Mouse (Mus musculus): Measurements from ENCODE around the gene Mvb12b. TPM values are rescaled to one million over a fixed set of nuclear protein-coding genes. Genes with fewer than 3 reads are reported as not detected.
A peak's percentile ranks its signal among the peaks of the same experiment; 100 is the strongest.

Gene Mvb12b
- polyA plus RNA-seq, 1 experiment from 2014 or later: 23.7 TPM

GRCm38 (mm10) chr2:33745724-33746123, 142.0 kb downstream of the Mvb12b start:
- no peak overlapping the region for H3K4me3 ChIP-seq
- peaks cover 26% of the 10 kb centered on the region for H3K36me3 ChIP-seq
- H3K9me3 ChIP-seq: no peaks in the 10 kb centered on the region
- no peak overlapping the region for H3K9ac ChIP-seq
- WGBS: 82% methylated on average over 5 of the region's 5 CpGs
- no peak overlapping the region for H3K27ac ChIP-seq
- H3K27me3 ChIP-seq: no peaks in the 10 kb centered on the region
- H3K4me1 ChIP-seq: no peaks in the 10 kb centered on the region
- ATAC-seq (ENCODE audit: insufficient number of reproducible peaks, insufficient read depth, low FRiP score, low TSS enrichment, low read depth): no peak
- no peak overlapping the region for H3K4me2 ChIP-seq

GRCm38 (mm10) chr2:33737128-33737527, 150.6 kb downstream of the Mvb12b start:
- WGBS: 55% methylated on average over 3 of the region's 3 CpGs
- Histone ChIP-seq H3K27ac (0 out of 2 replicates have a peak overlapping the region, but pooled peaks have one; percentile 68), H3K9me3 (no peaks in the 10 kb centered on the region), H3K4me3 (no peak overlapping the region), H3K27me3 (no peaks in the 10 kb centered on the region), H3K4me1 (peaks cover 20% of the 10 kb centered on the region), H3K4me2 (no peak overlapping the region), H3K36me3 (peaks cover 31% of the 10 kb centered on the region), H3K9ac (no peak overlapping the region)
- no peak for ATAC-seq (ENCODE audit: insufficient number of reproducible peaks, insufficient read depth, low FRiP score, low TSS enrichment, low read depth)

GRCm38 (mm10) chr2:33736722-33737121, 151.0 kb downstream of the Mvb12b start:
- H3K9me3 ChIP-seq: no peaks in the 10 kb centered on the region
- ATAC-seq (ENCODE audit: insufficient number of reproducible peaks, insufficient read depth, low FRiP score, low TSS enrichment, low read depth): no peak
- no peak overlapping the region for H3K9ac ChIP-seq
- 7% methylated on average over 2 of the region's 2 CpGs for WGBS
- peaks cover 20% of the 10 kb centered on the region for H3K4me1 ChIP-seq
- peak overlapping the region; percentile 18; the same call in 1 of the 2 replicates for H3K4me2 ChIP-seq
- no peak overlapping the region for H3K4me3 ChIP-seq
- peak overlapping the region; percentile 68; the same call in 1 of the 2 replicates for H3K27ac ChIP-seq
- H3K27me3 ChIP-seq: no peaks in the 10 kb centered on the region
- H3K36me3 ChIP-seq: peaks cover 35% of the 10 kb centered on the region

GRCm38 (mm10) chr2:33734781-33735485, 152.8 kb downstream of the Mvb12b start:
- Histone ChIP-seq H3K4me1 (peaks cover 26% of the 10 kb centered on the region), H3K27me3 (no peaks in the 10 kb centered on the region), H3K9me3 (no peaks in the 10 kb centered on the region), H3K9ac (no peak overlapping the region), H3K4me2 (no peak overlapping the region), H3K4me3 (no peak overlapping the region), H3K27ac (0 out of 2 replicates have a peak overlapping the region, but pooled peaks have one; percentile 33), H3K36me3 (peaks cover 45% of the 10 kb centered on the region)
- ATAC-seq (ENCODE audit: insufficient number of reproducible peaks, insufficient read depth, low FRiP score, low TSS enrichment, low read depth): no peak
- WGBS: 42% methylated on average over 10 of the region's 10 CpGs

- 35% methylated on average over 5 of the region's 5 CpGs for WGBS
- H3K9me3 ChIP-seq: no peaks in the 10 kb centered on the region
- no peak overlapping the region for H3K27ac ChIP-seq
Observed at GRCm38 (mm10) chr2:33729701-33730100, 158.0 kb downstream of the Mvb12b start.

GRCm38 (mm10) chr2:33727199-33727598, 160.5 kb downstream of the Mvb12b start:
- no peaks in the 10 kb centered on the region for H3K9me3 ChIP-seq
- H3K27ac ChIP-seq: no peak overlapping the region
- H3K4me1 ChIP-seq: peaks cover 17% of the 10 kb centered on the region; the same call in 1 of the 2 replicates
- whole genome bisulfite sequencing: 60% methylated on average over 6 of the region's 6 CpGs
- peaks cover 29% of the 10 kb centered on the region for H3K36me3 ChIP-seq
- no peak for ATAC-seq (ENCODE audit: insufficient number of reproducible peaks, insufficient read depth, low FRiP score, low TSS enrichment, low read depth)
- H3K9ac ChIP-seq: no peak overlapping the region
- H3K4me2 ChIP-seq: no peak overlapping the region
- H3K4me3 ChIP-seq: no peak overlapping the region
- no peaks in the 10 kb centered on the region for H3K27me3 ChIP-seq

More at GRCm38 (mm10) chr2:33729701-33730100, 158.0 kb downstream of the Mvb12b start:
- Histone ChIP-seq H3K36me3 (peaks cover 39% of the 10 kb centered on the region), H3K4me3 (no peak overlapping the region), H3K4me2 (no peak overlapping the region), H3K9ac (no peak overlapping the region; the same call in 1 of the 2 replicates), H3K27me3 (no peaks in the 10 kb centered on the region), H3K4me1 (peaks cover 17% of the 10 kb centered on the region; the same call in 1 of the 2 replicates)
- ATAC-seq (ENCODE audit: insufficient number of reproducible peaks, insufficient read depth, low FRiP score, low TSS enrichment, low read depth): no peak

GRCm38 (mm10) chr2:33720380-33720898, 167.3 kb downstream of the Mvb12b start:
- peak overlapping the region; percentile 49 for H3K27ac ChIP-seq
- WGBS: 29% methylated on average over 9 of the region's 9 CpGs
- H3K27me3 ChIP-seq: peaks cover 10% of the 10 kb centered on the region
- H3K4me1 ChIP-seq: peaks cover 57% of the 10 kb centered on the region
- no peaks in the 10 kb centered on the region for H3K9me3 ChIP-seq
- no peak overlapping the region for H3K4me3 ChIP-seq
- ATAC-seq (ENCODE audit: insufficient number of reproducible peaks, insufficient read depth, low FRiP score, low TSS enrichment, low read depth): no peak
- H3K36me3 ChIP-seq: no peaks in the 10 kb centered on the region
- H3K9ac ChIP-seq: no peak overlapping the region
- H3K4me2 ChIP-seq: no peak overlapping the region; the same call in 1 of the 2 replicates

- no peak for ATAC-seq (ENCODE audit: insufficient number of reproducible peaks, insufficient read depth, low FRiP score, low TSS enrichment, low read depth)
- Histone ChIP-seq H3K4me2 (no peak overlapping the region), H3K27ac (peak overlapping the region; percentile 91), H3K27me3 (peaks cover 17% of the 10 kb centered on the region), H3K4me1 (peaks cover 64% of the 10 kb centered on the region), H3K9me3 (no peaks in the 10 kb centered on the region), H3K9ac (0 out of 2 replicates have a peak overlapping the region, but pooled peaks have one; percentile 40), H3K36me3 (no peaks in the 10 kb centered on the region), H3K4me3 (no peak overlapping the region)
- 21% methylated on average over 12 of the region's 12 CpGs for WGBS
Observed at GRCm38 (mm10) chr2:33719339-33720066, 168.2 kb downstream of the Mvb12b start.

GRCm38 (mm10) chr2:33718561-33718960, 169.2 kb downstream of the Mvb12b start:
- peaks cover 21% of the 10 kb centered on the region for H3K27me3 ChIP-seq
- H3K4me2 ChIP-seq: peak overlapping the region; percentile 59
- 29% methylated on average over 6 of the region's 6 CpGs for WGBS
- H3K4me1 ChIP-seq: peaks cover 69% of the 10 kb centered on the region
- H3K9ac ChIP-seq: 0 out of 2 replicates have a peak overlapping the region, but pooled peaks have one; percentile 52
- no peak for ATAC-seq (ENCODE audit: insufficient number of reproducible peaks, insufficient read depth, low FRiP score, low TSS enrichment, low read depth)
- H3K9me3 ChIP-seq: no peaks in the 10 kb centered on the region
- H3K27ac ChIP-seq: peak overlapping the region; percentile 91
- 0 out of 2 replicates have a peak overlapping the region, but pooled peaks have one; percentile 24 for H3K4me3 ChIP-seq
- no peaks in the 10 kb centered on the region for H3K36me3 ChIP-seq

- Histone ChIP-seq H3K36me3 (no peaks in the 10 kb centered on the region), H3K4me2 (peak overlapping the region; percentile 59), H3K9me3 (no peaks in the 10 kb centered on the region), H3K4me1 (peaks cover 75% of the 10 kb centered on the region), H3K4me3 (peak overlapping the region; percentile 24), H3K9ac (peak overlapping the region; percentile 52; the same call in 1 of the 2 replicates), H3K27ac (peak overlapping the region; percentile 91), H3K27me3 (peaks cover 24% of the 10 kb centered on the region)
- ATAC-seq (ENCODE audit: insufficient number of reproducible peaks, insufficient read depth, low FRiP score, low TSS enrichment, low read depth): peak; percentile 60
- WGBS: 3% methylated on average over 21 of the region's 21 CpGs
Observed at GRCm38 (mm10) chr2:33717821-33718351, 169.9 kb downstream of the Mvb12b start.

- WGBS: 7% methylated on average over 11 of the region's 11 CpGs
- Histone ChIP-seq H3K4me1 (peaks cover 79% of the 10 kb centered on the region), H3K4me3 (peak overlapping the region; percentile 24), H3K4me2 (peak overlapping the region; percentile 59), H3K9ac (no peak overlapping the region), H3K27ac (peak overlapping the region; percentile 91), H3K27me3 (peaks cover 28% of the 10 kb centered on the region), H3K9me3 (no peaks in the 10 kb centered on the region), H3K36me3 (no peaks in the 10 kb centered on the region)
- no peak for ATAC-seq (ENCODE audit: insufficient number of reproducible peaks, insufficient read depth, low FRiP score, low TSS enrichment, low read depth)
Observed at GRCm38 (mm10) chr2:33717378-33717777, 170.4 kb downstream of the Mvb12b start.

Measured in embryonic facial prominence, embryonic 13.5 days (tissue).